Comparison of ENCODE assay signal across 9 mouse cellular contexts in genomic region chr11:97017696-97018582, GRCm38 (mm10). TPM values are rescaled to one million over a fixed set of nuclear protein-coding genes. Genes with fewer than 3 reads are reported as not detected.
DNase-seq lines count a peak whose midpoint lies in the region; ATAC-seq lines count a peak whose summit lies in the region.
"Had no signal": no experiment of that assay in that cellular context is flagged by ENCODE, and none has a peak within 500 bp of the region (broad histone marks: within the 10 kb centered on the region; RNA-seq: fewer than 3 reads in every experiment).

No protein-coding gene starts in this region.

- ATAC-seq in liver, embryonic 15.5 days (ENCODE audit: insufficient read depth) = no peak

- H3K4me1 ChIP-seq in liver, embryonic 15.5 days (replicated peaks) = peaks cover 31% of the 10 kb centered on the region

- peak; percentile 15 for DNase-seq in adrenal gland, postnatal 10 days
- DNase-seq in adrenal gland, postnatal 4 days (ENCODE audit: low spot score in 2 of 2) = no peak
- DNase-seq in thymus, postnatal 4 days = peak; percentile 47
- no peak for DNase-seq in thymus, postnatal 10 days (ENCODE audit: low spot score in 2 of 2)
- no peak for DNase-seq in ovary, postnatal 36 days (ENCODE audit: low spot score)
- no peak for DNase-seq in gastrocnemius, postnatal 14 days
- no peak for DNase-seq in left cerebral cortex, postnatal 25 days (ENCODE audit: low spot score in 2 of 2)
- DNase-seq: cerebellum, adult 18-20 months had no signal

- no peaks in the 10 kb centered on the region for H3K36me3 ChIP-seq in liver, embryonic 15.5 days (replicated peaks)

- intact Hi-C loops in gastrocnemius, postnatal 14 days (cut with DNase I; ENCODE audit: low total_unique reads) = no loop called here
- intact Hi-C loops in left cerebral cortex, postnatal 25 days (cut with DNase I) = no loop called here

- peak overlapping the region; percentile 48; the same call in 1 of the 2 replicates for H3K4me2 ChIP-seq in liver, embryonic 15.5 days

- H3K27ac ChIP-seq in liver, embryonic 15.5 days (replicated peaks) = no peak overlapping the region

- H3K4me3 ChIP-seq in liver, embryonic 15.5 days (replicated peaks) = peak overlapping the region; percentile 22; the same call in 1 of the 2 replicates

- no peaks in the 10 kb centered on the region for H3K9me3 ChIP-seq in liver, embryonic 15.5 days (replicated peaks)

- WGBS in liver, embryonic 15.5 days (ENCODE audit: insufficient replicate concordance) = 2% methylated on average over 36 of the region's 36 CpGs

- H3K27me3 ChIP-seq in liver, embryonic 15.5 days = peaks cover 98% of the 10 kb centered on the region

- no peak overlapping the region for H3K9ac ChIP-seq in liver, embryonic 15.5 days

RNA-seq across cellular contexts. Expression of gene Sp6, which starts 4.7 kb away (rescaled TPM):
- total RNA-seq in adrenal gland, postnatal 10 days (2021) = under 1 TPM; 0.18 to 0.30 TPM
- total RNA-seq in adrenal gland, postnatal 4 days (2021) = under 1 TPM; 0.42 TPM
- 0.03 and 0.05 TPM in 2 replicates for polyA plus RNA-seq in liver, embryonic 15.5 days (2015; fragmentation: Nextera tagmentation; extraction: Ambion mirVana)
- under 1 TPM; 0.10 to 0.11 TPM for total RNA-seq in gastrocnemius, postnatal 14 days (2021)
- 1 to 10 TPM; 2.1 to 2.2 TPM for total RNA-seq in left cerebral cortex, postnatal 25 days (2021)

RNA-seq across cellular contexts. Expression of gene Scrn2, which starts 11.8 kb away (rescaled TPM):
- 10 to 100 TPM; 22.5 to 25.9 TPM for total RNA-seq in adrenal gland, postnatal 10 days (2021)
- total RNA-seq in adrenal gland, postnatal 4 days (2021) = 10 to 100 TPM; 28.8 to 29.7 TPM
- polyA plus RNA-seq in liver, embryonic 15.5 days (2015; fragmentation: Nextera tagmentation; extraction: Ambion mirVana) = 11.8 and 13.2 TPM in 2 replicates
- 10 to 100 TPM in 1 of 2 experiments, 1 to 10 TPM in 1; 8.9 to 10.4 TPM for total RNA-seq in gastrocnemius, postnatal 14 days (2021)
- 1 to 10 TPM; 3.6 to 3.7 TPM for total RNA-seq in left cerebral cortex, postnatal 25 days (2021)

RNA-seq across cellular contexts. Expression of gene Lrrc46, which starts 23.3 kb away (rescaled TPM):
- total RNA-seq in adrenal gland, postnatal 10 days (2021) = 1 to 10 TPM; 1.0 to 1.1 TPM
- 1 to 10 TPM in 1 of 2 experiments, under 1 TPM in 1; 0.76 to 1.3 TPM for total RNA-seq in adrenal gland, postnatal 4 days (2021)
- polyA plus RNA-seq in liver, embryonic 15.5 days (2015; fragmentation: Nextera tagmentation; extraction: Ambion mirVana) = 0.08 and 0.54 TPM in 2 replicates
- not detected for total RNA-seq in gastrocnemius, postnatal 14 days (2021)
- total RNA-seq in left cerebral cortex, postnatal 25 days (2021) = under 1 TPM; 0.66 to 0.71 TPM

RNA-seq across cellular contexts. Expression of gene Mrpl10, which starts 23.4 kb away (rescaled TPM):
- total RNA-seq in adrenal gland, postnatal 10 days (2021) = 100 to 1,000 TPM; 137 to 139 TPM
- total RNA-seq in adrenal gland, postnatal 4 days (2021) = 100 to 1,000 TPM; 110 to 123 TPM
- 34.0 and 34.6 TPM in 2 replicates for polyA plus RNA-seq in liver, embryonic 15.5 days (2015; fragmentation: Nextera tagmentation; extraction: Ambion mirVana)
- 10 to 100 TPM; 39.8 to 44.0 TPM for total RNA-seq in gastrocnemius, postnatal 14 days (2021)
- total RNA-seq in left cerebral cortex, postnatal 25 days (2021) = 10 to 100 TPM; 67.9 to 68.8 TPM

RNA-seq across cellular contexts. Expression of gene Osbpl7, which starts 32.5 kb away (rescaled TPM):
- total RNA-seq in adrenal gland, postnatal 10 days (2021) = 10 to 100 TPM; 10.2 to 13.2 TPM
- total RNA-seq in adrenal gland, postnatal 4 days (2021) = 10 to 100 TPM; 20.3 to 21.4 TPM
- 2.3 and 2.9 TPM in 2 replicates for polyA plus RNA-seq in liver, embryonic 15.5 days (2015; fragmentation: Nextera tagmentation; extraction: Ambion mirVana)
- 1 to 10 TPM; 2.7 to 3.3 TPM for total RNA-seq in gastrocnemius, postnatal 14 days (2021)
- total RNA-seq in left cerebral cortex, postnatal 25 days (2021) = 10 to 100 TPM; 11.2 to 15.3 TPM

Comparison
In these comparisons a context has a peak if more than half of its experiments do, and no peak if none do; other contexts are left out.
1. DNase-seq: peak in adrenal gland, postnatal 10 days (single experiment) and thymus, postnatal 4 days (single experiment); none in adrenal gland, postnatal 4 days (0 of 2), thymus, postnatal 10 days (0 of 2), ovary, postnatal 36 days (single experiment), gastrocnemius, postnatal 14 days (single experiment) and left cerebral cortex, postnatal 25 days (0 of 2).